Mouse (Mus musculus) thymus, adult 2 months (tissue): ENCODE results near the gene Cdc42bpg. TPM values are rescaled to one million over a fixed set of nuclear protein-coding genes. Genes with fewer than 3 reads are reported as not detected.

Source experiments
- DNase-seq: peaks from one replicate; pipeline ENCODE4 v3.0.0; 2021
- H3K27ac ChIP-seq: fragments of 200-500 bp; 2 replicates; pipeline ENCODE4 v1.5.1; 2012; ENCODE audit warnings: low read length, control low read depth; ENCODE audit not compliant: control insufficient read depth, insufficient read depth
- H3K27me3 ChIP-seq: fragments of 200-500 bp; 2 replicates; pipeline ENCODE4 v1.6.1; 2012; ENCODE audit warnings: mild to moderate bottlenecking, low read length, moderate library complexity, mixed read lengths; ENCODE audit not compliant: control insufficient read depth, insufficient read depth
- H3K36me3 ChIP-seq: fragments of 200-500 bp; 2 replicates; pipeline ENCODE4 v1.6.1; 2012; ENCODE audit warnings: mild to moderate bottlenecking, low read length, moderate library complexity; ENCODE audit not compliant: control insufficient read depth, insufficient read depth
- H3K4me1 ChIP-seq: fragments of 200-500 bp; replicated peaks from 2 replicates; pipeline ENCODE4 v1.6.1; 2012; ENCODE audit warnings: low read length; ENCODE audit not compliant: control insufficient read depth, insufficient read depth
- H3K4me3 ChIP-seq: fragments of 200-500 bp; 2 replicates; pipeline ENCODE4 v1.5.1; 2012; ENCODE audit warnings: mild to moderate bottlenecking, low read length, control low read depth, moderate library complexity; ENCODE audit not compliant: control insufficient read depth, insufficient read depth
- CTCF ChIP-seq: fragments of 200-500 bp; IDR thresholded peaks from 2 replicates; pipeline ENCODE4 v1.5.1; 2012; ENCODE audit warnings: mild to moderate bottlenecking, control low read depth, low read length, moderate library complexity, borderline replicate concordance; ENCODE audit not compliant: control insufficient read depth, poor library complexity, insufficient read depth; ENCODE audit errors: extremely low read depth
- POLR2A ChIP-seq: fragments of 200-500 bp; IDR thresholded peaks from 2 replicates; pipeline ENCODE4 v1.6.1; 2012; ENCODE audit warnings: mild to moderate bottlenecking, low read length, control low read depth, moderate library complexity; ENCODE audit not compliant: control insufficient read depth, poor library complexity, insufficient read depth; ENCODE audit errors: extremely low read depth
- WGBS: fragments of 180-500 bp; shearing (Covaris S2); methylation state at CpG from one replicate; pipeline ENCODE4 v1.1.7; 2018; 5-methylcytosine and 5-hydroxymethylcytosine counted together
- polyA plus RNA-seq: library from polyadenylated mRNA; depleted of rRNA; stranded (reverse); fragments of >200 nt; gene quantifications from 2 replicates; pipeline ENCODE4 v1.2.3, GENCODE M21; 2012

The Cdc42bpg gene
- polyA plus RNA-seq, 1 experiment, result 12.9 TPM

DNA sequence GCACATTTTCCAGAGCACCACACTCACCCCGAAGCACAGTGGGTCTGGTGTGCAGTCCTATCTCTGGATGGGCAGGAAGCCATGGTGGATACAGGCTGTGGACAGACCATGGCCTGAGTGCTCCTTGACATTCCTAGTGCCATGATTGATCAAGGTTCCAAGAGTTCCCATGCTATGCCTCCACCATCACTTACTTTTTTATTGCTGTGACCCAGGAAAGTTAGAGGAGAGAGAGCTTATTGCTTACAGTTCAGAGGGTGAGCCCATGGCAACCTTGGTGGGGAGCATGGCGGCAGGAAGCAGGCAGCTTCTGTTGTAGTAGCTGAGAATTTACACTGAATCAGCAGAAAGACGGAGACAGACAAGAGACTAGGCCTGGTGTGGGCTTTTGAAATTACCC, 55.0 kb downstream of the Cdc42bpg start:
- no peaks in the 10 kb centered on the region for H3K27me3 ChIP-seq
- H3K4me3 ChIP-seq, result no peak overlapping the region
- peaks cover 14% of the 10 kb centered on the region for H3K36me3 ChIP-seq
- H3K27ac ChIP-seq, result no peak overlapping the region
- no peak for DNase-seq
- 89% methylated on average over 3 of the region's 3 CpGs for WGBS
- no peak for TF ChIP-seq POLR2A
- no peak for TF ChIP-seq CTCF
- 0 out of 2 replicates have a peak, but pooled peaks cover 2% of the 10 kb centered on the region for H3K4me1 ChIP-seq

DNA sequence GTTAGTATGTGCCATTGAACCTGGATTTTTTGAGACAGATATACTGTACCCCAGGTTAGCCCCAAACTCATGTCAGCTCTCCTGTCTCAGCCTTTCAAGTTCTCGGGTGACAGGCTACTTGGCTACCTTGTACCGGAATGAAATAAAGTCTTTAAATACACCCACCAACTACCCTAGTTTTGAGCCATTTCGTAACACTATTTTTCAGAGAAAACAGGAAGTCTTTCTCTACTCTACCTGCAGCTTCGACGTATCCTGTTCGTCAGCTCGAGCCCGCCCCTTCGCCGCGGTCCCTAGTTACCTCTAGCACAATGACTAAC, 56.8 kb downstream of the Cdc42bpg start:
- H3K27me3 ChIP-seq, result no peaks in the 10 kb centered on the region
- H3K27ac ChIP-seq, result peak overlapping the region; percentile 59
- no peak for TF ChIP-seq POLR2A
- TF ChIP-seq CTCF, result no peak
- 0 out of 2 replicates have a peak, but pooled peaks cover 2% of the 10 kb centered on the region for H3K4me1 ChIP-seq
- H3K36me3 ChIP-seq, result peaks cover 32% of the 10 kb centered on the region
- DNase-seq, result no peak
- H3K4me3 ChIP-seq, result no peak overlapping the region
- WGBS, result under 1% methylated on average over 11 of the region's 11 CpGs

- peak; percentile 100 for DNase-seq
- Histone ChIP-seq H3K36me3 (peaks cover 38% of the 10 kb centered on the region), H3K27ac (peak within 1 kb of the TSS; percentile 77), H3K27me3 (no peaks in the 10 kb centered on the region), H3K4me1 (0 out of 2 replicates have a peak, but pooled peaks cover 2% of the 10 kb centered on the region), H3K4me3 (peak within 1 kb of the TSS; percentile 75)
- TF ChIP-seq POLR2A, result peak; percentile 96
- peak; percentile 54; the same call in 1 of the 2 replicates for TF ChIP-seq CTCF
- 1% methylated on average over 83 of the region's 85 CpGs for WGBS
These were observed 57.4 kb downstream of the Cdc42bpg start, which contains the start of gene Sf1 for GRCm38 (mm10) chr19:6363411-6364240. Sf1 (plus strand) TSS chr19:6363690.

DNA sequence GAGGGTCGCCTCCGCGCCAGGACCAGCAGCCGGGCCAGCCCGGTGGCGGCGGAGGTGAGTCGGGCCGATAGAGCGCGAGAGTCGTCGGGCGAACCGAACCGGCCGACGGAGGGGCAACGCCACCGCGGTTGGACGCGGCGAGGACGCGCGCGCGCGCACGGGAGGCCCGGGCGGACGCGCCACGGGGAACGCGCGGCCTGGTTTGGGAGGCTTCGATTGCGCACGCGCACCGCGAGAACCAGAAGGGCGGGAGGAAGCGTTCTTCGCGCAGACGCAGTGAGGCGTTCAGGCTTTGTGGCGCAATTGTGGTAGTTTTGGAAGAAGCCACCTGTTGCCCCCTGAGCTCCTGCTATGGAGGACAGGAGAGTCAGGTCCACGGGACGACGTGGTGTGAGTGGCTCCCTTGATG, 58.1 kb downstream of the Cdc42bpg start:
- peaks cover 45% of the 10 kb centered on the region for H3K36me3 ChIP-seq
- DNase-seq, result peak; percentile 91
- WGBS, result under 1% methylated on average over 54 of the region's 55 CpGs
- H3K4me3 ChIP-seq, result peak overlapping the region; percentile 75
- H3K27ac ChIP-seq, result peak overlapping the region; percentile 77
- H3K4me1 ChIP-seq, result 0 out of 2 replicates have a peak, but pooled peaks cover 2% of the 10 kb centered on the region
- TF ChIP-seq CTCF (peak; percentile 46; the same call in 1 of the 2 replicates), POLR2A (no peak)
- no peaks in the 10 kb centered on the region for H3K27me3 ChIP-seq

DNA sequence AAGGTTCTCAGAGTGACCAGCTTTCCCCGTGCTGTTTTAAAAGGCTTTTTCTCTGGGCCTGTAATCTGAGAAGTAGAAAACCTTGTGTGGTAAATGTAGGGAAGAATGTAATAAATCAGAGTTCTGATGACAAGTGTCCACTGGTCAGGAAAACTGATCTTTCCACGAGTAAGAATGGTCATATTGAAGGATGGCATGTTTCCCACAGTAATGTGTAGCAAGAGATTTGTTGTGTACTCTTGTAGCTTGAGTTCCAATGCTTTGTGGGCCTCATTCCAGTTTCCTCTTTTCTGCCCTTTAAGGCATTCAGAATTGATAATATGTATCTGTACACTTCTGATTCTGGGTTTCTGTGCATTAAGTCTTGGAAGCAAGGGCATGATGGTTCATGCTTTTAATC, 58.6 kb downstream of the Cdc42bpg start:
- Histone ChIP-seq H3K4me3 (peak overlapping the region; percentile 75), H3K36me3 (peaks cover 50% of the 10 kb centered on the region), H3K27ac (no peak overlapping the region), H3K27me3 (no peaks in the 10 kb centered on the region), H3K4me1 (0 out of 2 replicates have a peak, but pooled peaks cover 2% of the 10 kb centered on the region)
- WGBS, result 1% methylated on average over 2 of the region's 2 CpGs
- no peak for DNase-seq
- TF ChIP-seq POLR2A, result no peak
- TF ChIP-seq CTCF, result no peak

DNA sequence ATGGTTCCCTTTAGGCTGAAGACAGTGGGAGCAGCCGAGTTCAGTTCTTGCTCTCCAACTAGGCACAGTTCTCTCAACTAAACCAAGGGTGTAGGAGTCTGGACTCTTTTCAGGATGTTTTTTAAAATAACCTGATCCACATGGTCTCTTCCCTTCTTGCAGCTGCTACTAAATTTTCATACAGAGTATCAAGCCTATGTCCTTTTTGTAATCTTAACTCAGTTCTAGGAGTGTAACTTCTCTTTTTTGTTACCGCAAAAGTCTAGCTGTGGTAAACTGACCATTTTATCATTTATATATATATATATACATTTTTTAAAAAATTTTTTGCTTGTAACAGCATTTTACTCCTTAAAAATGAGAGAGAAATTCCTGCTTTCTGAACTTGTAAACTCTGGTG, 63.9 kb downstream of the Cdc42bpg start:
- H3K4me3 ChIP-seq, result no peak overlapping the region
- peaks cover 2% of the 10 kb centered on the region; the same call in 1 of the 2 replicates for H3K4me1 ChIP-seq
- H3K27ac ChIP-seq, result no peak overlapping the region
- 73% methylated on average over 2 of the region's 2 CpGs for WGBS
- no peaks in the 10 kb centered on the region for H3K27me3 ChIP-seq
- DNase-seq, result no peak
- TF ChIP-seq POLR2A (no peak), CTCF (no peak)
- H3K36me3 ChIP-seq, result peaks cover 99% of the 10 kb centered on the region

DNA sequence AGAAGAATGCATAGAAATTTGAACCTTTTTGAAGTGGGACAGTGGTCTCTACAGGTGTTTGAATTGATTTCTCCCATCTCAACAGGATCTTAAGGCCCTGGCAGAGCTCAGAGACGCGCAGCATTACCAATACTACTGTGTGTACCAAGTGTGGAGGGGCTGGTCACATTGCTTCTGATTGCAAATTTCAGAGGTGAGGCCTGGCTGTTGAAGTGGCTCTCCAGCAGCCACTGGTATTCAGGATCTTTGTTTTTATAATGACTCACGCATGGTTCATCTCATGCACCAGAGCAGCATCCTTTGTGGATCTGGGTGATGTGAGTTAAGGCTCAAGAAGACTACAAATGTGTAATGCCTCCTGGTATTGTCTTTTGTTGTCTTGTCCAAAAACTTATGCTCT, 66.2 kb downstream of the Cdc42bpg start:
- peaks cover 100% of the 10 kb centered on the region for H3K36me3 ChIP-seq
- H3K4me1 ChIP-seq, result no peaks in the 10 kb centered on the region; the same call in 1 of the 2 replicates
- H3K4me3 ChIP-seq, result no peak overlapping the region
- H3K27ac ChIP-seq, result no peak overlapping the region
- WGBS, result 96% methylated on average over 3 of the region's 3 CpGs
- DNase-seq, result no peak
- TF ChIP-seq CTCF (no peak), POLR2A (no peak)
- no peaks in the 10 kb centered on the region for H3K27me3 ChIP-seq
